Mouse (Mus musculus): Measurements from ENCODE around the gene Noct. TPM values are rescaled to one million over a fixed set of nuclear protein-coding genes. Genes with fewer than 3 reads are reported as not detected.
A peak's percentile ranks its signal among the peaks of the same experiment; 100 is the strongest.

Gene Noct
- polyA plus RNA-seq, 1 experiment from 2014 or later = 8.5 TPM

GRCm38 (mm10) chr3:51196724-51197111 lies 27.5 kb upstream of the Noct start:
- H3K36me3 ChIP-seq = no peaks in the 10 kb centered on the region
- WGBS = 75% methylated on average over 3 of the region's 3 CpGs
- H3K27me3 ChIP-seq = no peaks in the 10 kb centered on the region
- H3K9me3 ChIP-seq (replicated peaks) = no peaks in the 10 kb centered on the region
- H3K27ac ChIP-seq = no peak overlapping the region
- H3K4me3 ChIP-seq (replicated peaks) = no peak overlapping the region
- H3K4me1 ChIP-seq = peaks cover 4% of the 10 kb centered on the region
- H3K4me2 ChIP-seq = no peak overlapping the region
- H3K9ac ChIP-seq = no peak overlapping the region
- ATAC-seq (replicated peaks; ENCODE audit: low FRiP score) = no peak

- Histone ChIP-seq H3K27ac (no peak overlapping the region; the same call in 1 of the 2 replicates), H3K4me3 (replicated peaks) (no peak overlapping the region), H3K4me1 (peaks cover 4% of the 10 kb centered on the region), H3K4me2 (no peak overlapping the region), H3K9me3 (replicated peaks) (no peaks in the 10 kb centered on the region), H3K9ac (no peak overlapping the region), H3K27me3 (no peaks in the 10 kb centered on the region), H3K36me3 (no peaks in the 10 kb centered on the region)
- 60% methylated on average over 9 of the region's 9 CpGs for WGBS
- no peak for ATAC-seq (replicated peaks; ENCODE audit: low FRiP score)
Measured at GRCm38 (mm10) chr3:51197112-51197731, 27.0 kb upstream of the Noct start.

- peaks cover 7% of the 10 kb centered on the region for H3K4me1 ChIP-seq
- no peaks in the 10 kb centered on the region for H3K36me3 ChIP-seq
- no peak overlapping the region for H3K4me3 ChIP-seq (replicated peaks)
- no peak overlapping the region for H3K4me2 ChIP-seq
- no peaks in the 10 kb centered on the region for H3K27me3 ChIP-seq
- H3K9ac ChIP-seq = no peak overlapping the region
- WGBS = 71% methylated on average over 1 of the region's 1 CpGs
- no peaks in the 10 kb centered on the region for H3K9me3 ChIP-seq (replicated peaks)
- no peak for ATAC-seq (replicated peaks; ENCODE audit: low FRiP score)
- H3K27ac ChIP-seq = no peak overlapping the region
Measured at GRCm38 (mm10) chr3:51198291-51198690, 26.0 kb upstream of the Noct start.

- no peaks in the 10 kb centered on the region for H3K27me3 ChIP-seq
- no peaks in the 10 kb centered on the region for H3K9me3 ChIP-seq (replicated peaks)
- no peak overlapping the region for H3K4me3 ChIP-seq (replicated peaks)
- no peak overlapping the region for H3K4me2 ChIP-seq
- peaks cover 4% of the 10 kb centered on the region for H3K4me1 ChIP-seq
- no peaks in the 10 kb centered on the region for H3K36me3 ChIP-seq
- ATAC-seq (replicated peaks; ENCODE audit: low FRiP score) = no peak
- WGBS = 82% methylated on average over 6 of the region's 6 CpGs
- H3K27ac ChIP-seq = no peak overlapping the region
- H3K9ac ChIP-seq = no peak overlapping the region
Measured at GRCm38 (mm10) chr3:51199130-51199529, 25.1 kb upstream of the Noct start.

- no peaks in the 10 kb centered on the region for H3K9me3 ChIP-seq (replicated peaks)
- H3K27ac ChIP-seq = no peak overlapping the region
- no peak overlapping the region for H3K4me2 ChIP-seq
- 0 out of 2 replicates have a peak, but pooled peaks cover 3% of the 10 kb centered on the region for H3K4me1 ChIP-seq
- no peaks in the 10 kb centered on the region for H3K36me3 ChIP-seq
- 87% methylated on average over 4 of the region's 4 CpGs for WGBS
- no peak overlapping the region for H3K9ac ChIP-seq
- no peak overlapping the region for H3K4me3 ChIP-seq (replicated peaks)
- no peaks in the 10 kb centered on the region for H3K27me3 ChIP-seq
- no peak for ATAC-seq (replicated peaks; ENCODE audit: low FRiP score)
Measured at GRCm38 (mm10) chr3:51200311-51200710, 23.9 kb upstream of the Noct start.

- 90% methylated on average over 7 of the region's 7 CpGs for WGBS
- Histone ChIP-seq H3K4me3 (replicated peaks) (no peak overlapping the region), H3K27me3 (no peaks in the 10 kb centered on the region), H3K4me1 (0 out of 2 replicates have a peak, but pooled peaks cover 3% of the 10 kb centered on the region), H3K9ac (no peak overlapping the region), H3K36me3 (no peaks in the 10 kb centered on the region), H3K4me2 (no peak overlapping the region), H3K9me3 (replicated peaks) (no peaks in the 10 kb centered on the region; the same call in 1 of the 2 replicates), H3K27ac (no peak overlapping the region)
- ATAC-seq (replicated peaks; ENCODE audit: low FRiP score) = no peak
Measured at GRCm38 (mm10) chr3:51200894-51201293, 23.4 kb upstream of the Noct start.

- Histone ChIP-seq H3K9me3 (replicated peaks) (no peaks in the 10 kb centered on the region; the same call in 1 of the 2 replicates), H3K27me3 (no peaks in the 10 kb centered on the region), H3K4me2 (no peak overlapping the region), H3K4me3 (replicated peaks) (no peak overlapping the region), H3K36me3 (no peaks in the 10 kb centered on the region), H3K4me1 (0 out of 2 replicates have a peak, but pooled peaks cover 7% of the 10 kb centered on the region), H3K27ac (no peak overlapping the region), H3K9ac (no peak overlapping the region)
- no peak for ATAC-seq (replicated peaks; ENCODE audit: low FRiP score)
- WGBS = 66% methylated on average over 9 of the region's 9 CpGs
Measured at GRCm38 (mm10) chr3:51201986-51202385, 22.3 kb upstream of the Noct start.

- no peak overlapping the region for H3K4me3 ChIP-seq (replicated peaks)
- no peaks in the 10 kb centered on the region; the same call in 1 of the 2 replicates for H3K9me3 ChIP-seq (replicated peaks)
- ATAC-seq (replicated peaks; ENCODE audit: low FRiP score) = no peak; the same call in 1 of the 2 replicates
- WGBS = 66% methylated on average over 8 of the region's 8 CpGs
- no peak overlapping the region for H3K27ac ChIP-seq
- no peak overlapping the region for H3K4me2 ChIP-seq
- H3K27me3 ChIP-seq = no peaks in the 10 kb centered on the region
- H3K4me1 ChIP-seq = 0 out of 2 replicates have a peak, but pooled peaks cover 7% of the 10 kb centered on the region
- no peak overlapping the region for H3K9ac ChIP-seq
- no peaks in the 10 kb centered on the region for H3K36me3 ChIP-seq
Measured at GRCm38 (mm10) chr3:51202491-51202987, 21.7 kb upstream of the Noct start.

- Histone ChIP-seq H3K9ac (no peak overlapping the region), H3K4me3 (replicated peaks) (no peak overlapping the region), H3K36me3 (no peaks in the 10 kb centered on the region), H3K27ac (no peak overlapping the region), H3K27me3 (no peaks in the 10 kb centered on the region), H3K9me3 (replicated peaks) (no peaks in the 10 kb centered on the region; the same call in 1 of the 2 replicates), H3K4me1 (0 out of 2 replicates have a peak, but pooled peaks cover 7% of the 10 kb centered on the region), H3K4me2 (no peak overlapping the region)
- ATAC-seq (replicated peaks; ENCODE audit: low FRiP score) = no peak
- WGBS = 85% methylated on average over 6 of the region's 6 CpGs
Measured at GRCm38 (mm10) chr3:51203906-51204305, 20.3 kb upstream of the Noct start.

- Histone ChIP-seq H3K4me1 (0 out of 2 replicates have a peak, but pooled peaks cover 7% of the 10 kb centered on the region), H3K4me2 (no peak overlapping the region), H3K9me3 (replicated peaks) (no peaks in the 10 kb centered on the region; the same call in 1 of the 2 replicates), H3K27ac (no peak overlapping the region), H3K27me3 (no peaks in the 10 kb centered on the region), H3K4me3 (replicated peaks) (no peak overlapping the region), H3K36me3 (no peaks in the 10 kb centered on the region), H3K9ac (no peak overlapping the region)
- 90% methylated on average over 5 of the region's 5 CpGs for WGBS
- no peak for ATAC-seq (replicated peaks; ENCODE audit: low FRiP score)
Measured at GRCm38 (mm10) chr3:51204441-51204840, 19.8 kb upstream of the Noct start.

GRCm38 (mm10) chr3:51204897-51205296 lies 19.4 kb upstream of the Noct start:
- WGBS = 82% methylated on average over 14 of the region's 14 CpGs
- no peaks in the 10 kb centered on the region for H3K27me3 ChIP-seq
- H3K27ac ChIP-seq = no peak overlapping the region
- H3K36me3 ChIP-seq = no peaks in the 10 kb centered on the region
- no peaks in the 10 kb centered on the region; the same call in 1 of the 2 replicates for H3K9me3 ChIP-seq (replicated peaks)
- H3K9ac ChIP-seq = no peak overlapping the region
- no peak overlapping the region for H3K4me2 ChIP-seq
- 0 out of 2 replicates have a peak, but pooled peaks cover 7% of the 10 kb centered on the region for H3K4me1 ChIP-seq
- no peak for ATAC-seq (replicated peaks; ENCODE audit: low FRiP score)
- H3K4me3 ChIP-seq (replicated peaks) = no peak overlapping the region

GRCm38 (mm10) chr3:51206521-51206920 lies 17.7 kb upstream of the Noct start:
- no peak overlapping the region for H3K9ac ChIP-seq
- 0 out of 2 replicates have a peak, but pooled peaks have one; percentile 23 for ATAC-seq (replicated peaks; ENCODE audit: low FRiP score)
- H3K36me3 ChIP-seq = no peaks in the 10 kb centered on the region
- no peak overlapping the region for H3K4me2 ChIP-seq
- H3K4me1 ChIP-seq = 0 out of 2 replicates have a peak, but pooled peaks cover 7% of the 10 kb centered on the region
- no peaks in the 10 kb centered on the region for H3K27me3 ChIP-seq
- H3K9me3 ChIP-seq (replicated peaks) = no peaks in the 10 kb centered on the region; the same call in 1 of the 2 replicates
- 46% methylated on average over 7 of the region's 7 CpGs for WGBS
- no peak overlapping the region for H3K27ac ChIP-seq
- H3K4me3 ChIP-seq (replicated peaks) = no peak overlapping the region

Measured in kidney, embryonic 15.5 days (tissue).